Mouse (Mus musculus) hindlimb bud, embryonic 11.5 days (tissue): ENCODE results near the gene Ugt2b1.
"Not testable (repeated sequence)": the region's sequence is repeated elsewhere in the genome, so short reads cannot be mapped to it uniquely, and the experiment has no call there.

Experiments used
- DNase-seq: peaks from one replicate; pipeline ENCODE4 v3.0.0-alpha.2; 2012; ENCODE audit warnings: low read depth, low spot score; ENCODE audit errors: extremely low spot score

Gene Ugt2b1

GRCm38 (mm10) chr5:86926426-86926825 lies at the start of gene Ugt2b1:
Gene Ugt2b1, minus strand, starts transcription at chr5:86926530.
- no peak for DNase-seq

- DNase-seq: not testable (repeated sequence)
Measured at GRCm38 (mm10) chr5:86967271-86967670, 40.9 kb upstream of the Ugt2b1 start.

DNA sequence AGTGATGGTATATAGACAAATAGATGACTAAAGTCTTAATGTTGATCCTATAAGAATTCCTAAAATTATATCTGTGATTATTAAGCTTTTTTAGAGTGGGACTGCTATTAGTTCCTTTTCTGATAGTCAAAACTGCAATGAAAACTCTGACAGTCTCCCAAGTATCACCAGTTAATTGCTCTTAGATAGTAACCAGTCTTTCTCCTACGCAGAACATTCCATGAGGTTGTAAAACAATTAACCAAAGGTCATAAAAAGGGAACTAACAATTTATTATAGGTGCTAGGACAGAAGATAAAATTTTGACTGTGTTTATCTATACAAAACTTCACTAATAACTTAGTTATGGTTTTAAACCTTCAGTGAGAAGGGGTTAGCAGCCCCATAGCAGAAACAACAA lies 36.5 kb upstream of the Ugt2b1 start:
- not testable (repeated sequence) for DNase-seq

GRCm38 (mm10) chr5:86961587-86962358 lies 35.4 kb upstream of the Ugt2b1 start:
- no peak for DNase-seq

DNA sequence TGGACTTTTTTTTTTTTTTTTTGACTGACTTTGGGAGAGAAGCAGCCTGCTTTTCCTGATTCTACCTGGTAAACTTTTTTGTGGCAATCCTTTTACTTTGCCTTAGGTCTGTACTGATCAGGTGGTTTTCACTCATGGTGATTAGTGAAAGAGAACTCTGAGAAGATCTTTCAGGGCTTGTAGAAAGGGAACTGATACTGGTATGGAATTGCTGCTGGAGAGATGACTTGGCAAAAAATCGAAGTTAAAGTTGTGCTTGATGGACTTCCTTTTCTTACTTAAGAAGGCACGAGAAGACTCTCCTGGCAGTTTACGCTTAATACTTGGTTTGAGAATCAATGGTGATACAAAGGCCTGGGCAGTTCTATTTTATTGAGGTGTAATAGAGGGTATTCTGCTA lies 34.2 kb upstream of the Ugt2b1 start:
- DNase-seq: no peak

DNA sequence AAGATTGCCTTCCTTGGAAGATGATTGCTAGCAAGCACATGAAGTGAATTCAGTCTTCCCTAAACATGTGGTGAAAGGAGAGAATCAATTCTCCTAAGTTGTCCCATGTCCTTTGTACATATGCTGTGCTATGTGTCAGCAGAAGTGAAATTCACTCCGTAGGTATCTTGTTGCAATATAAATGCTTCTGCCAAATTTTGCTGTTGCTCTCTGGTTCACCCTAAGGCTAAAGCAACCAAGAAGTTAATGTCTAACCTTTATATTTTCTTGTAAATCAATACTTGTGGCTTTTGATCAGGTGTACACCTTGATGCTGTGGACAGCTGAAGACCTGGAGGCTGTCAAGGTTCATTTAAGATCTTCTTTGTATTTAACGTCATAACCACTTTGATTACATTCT lies 15.8 kb upstream of the Ugt2b1 start:
- no peak for DNase-seq

DNA sequence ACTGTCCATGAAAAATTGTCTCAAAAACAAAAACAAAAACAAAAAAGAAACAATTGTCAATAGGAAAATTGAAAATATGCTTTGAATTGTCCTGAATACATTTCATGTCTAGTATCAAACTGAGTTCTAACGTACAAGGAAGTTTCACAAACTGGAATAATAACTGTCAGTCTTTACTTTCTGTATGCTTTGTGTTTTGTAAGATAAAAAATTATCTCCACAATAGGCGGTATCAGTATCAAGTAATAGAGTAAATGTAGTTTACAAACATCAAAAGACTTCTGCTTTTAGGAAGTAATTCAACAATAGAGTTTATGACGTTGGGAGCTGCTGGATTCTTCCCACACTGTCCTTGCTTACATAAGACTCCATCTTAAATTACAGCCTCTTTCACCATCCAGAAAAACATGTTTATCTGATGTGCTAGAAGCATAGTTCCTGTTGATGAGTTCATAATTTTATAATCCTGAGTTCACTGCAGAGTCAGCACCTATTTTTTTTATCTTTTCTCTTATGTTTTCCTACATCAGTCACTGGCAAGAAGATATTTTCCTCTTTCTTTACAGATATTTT lies 5.6 kb downstream of the Ugt2b1 start:
- DNase-seq: no peak

GRCm38 (mm10) chr5:86911357-86912099 lies 14.8 kb downstream of the Ugt2b1 start:
- DNase-seq: no peak

- no peak for DNase-seq
Measured at GRCm38 (mm10) chr5:86910770-86911169, 15.6 kb downstream of the Ugt2b1 start.

GRCm38 (mm10) chr5:86906758-86907157 lies 19.6 kb downstream of the Ugt2b1 start, which contains the start of gene Ugt2b34:
Gene Ugt2b34, minus strand, starts transcription at chr5:86906937.
- no peak for DNase-seq

- DNase-seq: no peak
Measured at GRCm38 (mm10) chr5:86889933-86890332, 36.4 kb downstream of the Ugt2b1 start.

GRCm38 (mm10) chr5:86888420-86888819 lies 37.9 kb downstream of the Ugt2b1 start:
- no peak for DNase-seq

DNA sequence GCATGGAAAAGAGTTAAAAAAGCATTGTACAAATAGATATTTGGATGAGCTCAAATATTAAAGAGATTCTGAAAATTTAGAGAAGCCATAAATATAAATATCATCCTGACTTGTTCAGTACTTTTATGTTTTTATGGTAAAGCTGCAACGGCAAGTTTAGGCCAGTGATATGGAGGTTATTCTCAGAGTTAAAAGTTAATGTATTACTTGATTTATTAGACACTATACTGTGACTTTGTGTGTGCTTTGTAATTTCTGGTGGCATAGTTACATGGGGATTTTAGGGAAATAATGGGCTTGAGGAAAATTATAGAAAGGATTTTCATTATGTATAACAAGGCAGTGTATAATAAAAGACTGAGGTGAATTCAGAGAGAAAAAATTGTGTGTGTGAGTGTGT lies 39.2 kb downstream of the Ugt2b1 start:
- DNase-seq: no peak

DNA sequence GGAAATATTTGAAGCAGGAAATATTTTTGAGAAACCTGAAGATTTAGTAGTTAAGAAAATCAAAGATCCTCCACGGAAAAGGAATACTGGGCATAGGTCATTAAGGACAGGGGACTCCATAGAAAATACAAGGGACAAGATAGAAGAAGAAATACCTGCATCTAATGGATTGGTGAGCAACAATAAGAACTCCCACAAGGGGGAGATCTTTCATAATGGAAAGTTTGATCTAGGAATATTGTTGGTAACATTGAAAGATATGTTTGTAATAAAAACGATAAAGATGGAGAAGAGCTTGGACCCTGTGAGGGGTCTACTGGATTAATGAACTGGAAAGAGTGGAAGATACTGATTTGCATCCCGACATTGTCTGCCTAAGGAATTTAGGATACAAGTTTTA lies 39.7 kb downstream of the Ugt2b1 start:
- no peak for DNase-seq

DNA sequence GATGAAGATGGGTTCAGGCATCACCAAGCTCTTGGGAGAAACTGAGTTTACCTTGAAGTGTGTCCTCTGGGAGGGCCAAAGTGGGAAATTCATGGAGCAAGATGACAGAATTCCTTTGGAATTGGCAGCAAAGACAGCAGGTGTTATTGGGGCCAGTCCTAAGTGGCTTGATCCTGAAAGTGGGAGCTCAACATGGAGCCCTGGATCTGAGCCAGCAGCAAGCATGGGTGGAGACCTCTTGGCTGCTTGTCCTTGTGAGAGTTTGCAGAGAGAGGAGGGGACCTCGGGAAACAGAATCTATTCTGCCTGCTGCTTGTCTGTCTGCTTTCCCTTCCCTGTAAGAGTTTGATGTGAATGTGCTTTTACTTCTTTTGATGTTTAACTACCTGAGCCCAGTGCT lies 54.5 kb downstream of the Ugt2b1 start:
- no peak for DNase-seq
